Mouse (Mus musculus) limb, embryonic 13.5 days (tissue): ENCODE results near the gene Abca9. TPM values are rescaled to one million over a fixed set of nuclear protein-coding genes. Genes with fewer than 3 reads are reported as not detected.

Source experiments
- ATAC-seq: fragments of 200-750 bp; cut with Nextera tagmentation; 2 replicates; pipeline ENCODE4 v1.8.0; 2017; ENCODE audit warnings: low read depth, moderate number of reproducible peaks, moderate TSS enrichment; ENCODE audit not compliant: low FRiP score
- H3K27ac ChIP-seq: fragments of 300-500 bp; sonication (generic); 2 replicates; pipeline ENCODE4 v1.5.1; 2015; ENCODE audit warnings: inconsistent platforms, mild to moderate bottlenecking, moderate library complexity
- H3K27me3 ChIP-seq: fragments of 300-500 bp; sonication (generic); 2 replicates; pipeline ENCODE4 v1.6.1; 2015; ENCODE audit warnings: mild to moderate bottlenecking, inconsistent platforms
- H3K36me3 ChIP-seq: fragments of 300-500 bp; sonication (generic); 2 replicates; pipeline ENCODE4 v1.6.1; 2015; ENCODE audit warnings: inconsistent platforms, mild to moderate bottlenecking, moderate library complexity
- H3K4me1 ChIP-seq: fragments of 300-500 bp; sonication (generic); 2 replicates; pipeline ENCODE4 v1.6.1; 2015; ENCODE audit warnings: inconsistent platforms
- H3K4me2 ChIP-seq: fragments of 300-500 bp; sonication (generic); replicated peaks from 2 replicates; pipeline ENCODE4 v1.6.1; 2015; ENCODE audit warnings: inconsistent platforms, mild to moderate bottlenecking, moderate library complexity
- H3K4me3 ChIP-seq: fragments of 300-500 bp; sonication (generic); 2 replicates; pipeline ENCODE4 v1.5.1; 2015; ENCODE audit warnings: moderate library complexity, mild to moderate bottlenecking, inconsistent platforms
- H3K9ac ChIP-seq: fragments of 300-500 bp; sonication (generic); 2 replicates; pipeline ENCODE4 v1.6.1; 2015; ENCODE audit warnings: mild to moderate bottlenecking, inconsistent platforms
- H3K9me3 ChIP-seq: fragments of 300-500 bp; sonication (generic); 2 replicates; pipeline ENCODE4 v1.6.1; 2016; ENCODE audit warnings: inconsistent platforms
- WGBS: fragments of 180-500 bp; shearing (Covaris S2); methylation state at CpG from one replicate; pipeline ENCODE4 v1.1.7; 2015; 5-methylcytosine and 5-hydroxymethylcytosine counted together
- polyA plus RNA-seq: library from polyadenylated mRNA; unstranded; fragments of >200 nt; fragmentation: Nextera tagmentation; extraction: Ambion mirVana; gene quantifications from 2 replicates; pipeline ENCODE4 v1.2.1, GENCODE M21; 2015

The Abca9 gene
- polyA plus RNA-seq, result 4.0 and 4.3 TPM in 2 replicates

GRCm38 (mm10) chr11:110167459-110168251, at the start of gene Abca9:
TSS of gene Abca9 (minus strand) at chr11:110168196.
- Histone ChIP-seq H3K9me3 (no peaks in the 10 kb centered on the region), H3K4me1 (peaks cover 7% of the 10 kb centered on the region; the same call in 1 of the 2 replicates), H3K4me2 (peak within 1 kb of the TSS; percentile 35), H3K27me3 (no peaks in the 10 kb centered on the region), H3K36me3 (no peaks in the 10 kb centered on the region), H3K27ac (peak within 1 kb of the TSS; percentile 63; the same call in 1 of the 2 replicates), H3K4me3 (peak within 1 kb of the TSS; percentile 25), H3K9ac (no peak within 1 kb of the TSS)
- ATAC-seq, result no peak
- WGBS, result 39% methylated on average over 12 of the region's 12 CpGs

DNA sequence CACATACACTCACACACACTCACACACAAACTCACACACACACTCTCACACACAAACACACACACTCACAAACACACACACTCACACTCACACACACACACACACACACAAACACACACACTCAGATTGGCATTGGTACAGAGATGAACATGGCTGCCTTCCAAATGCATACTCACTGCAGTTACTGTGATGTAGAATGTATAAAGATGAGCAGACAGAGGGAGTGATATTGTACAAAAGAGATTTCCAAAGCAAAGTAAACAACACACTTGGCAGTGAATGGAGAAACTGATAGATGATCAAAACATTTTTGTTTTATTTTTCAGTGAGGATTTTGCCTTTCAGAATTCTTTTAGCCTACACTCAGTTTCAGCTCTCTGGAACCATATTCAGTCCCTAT, 49.1 kb upstream of the Abca9 start:
- no peak overlapping the region for H3K9ac ChIP-seq
- ATAC-seq, result no peak
- H3K36me3 ChIP-seq, result no peaks in the 10 kb centered on the region
- no peaks in the 10 kb centered on the region for H3K9me3 ChIP-seq
- H3K27ac ChIP-seq, result no peak overlapping the region
- H3K27me3 ChIP-seq, result no peaks in the 10 kb centered on the region
- no peaks in the 10 kb centered on the region for H3K4me1 ChIP-seq
- no peak overlapping the region for H3K4me3 ChIP-seq
- H3K4me2 ChIP-seq, result no peak overlapping the region

GRCm38 (mm10) chr11:110203930-110204329, 35.9 kb upstream of the Abca9 start:
- H3K4me3 ChIP-seq, result no peak overlapping the region
- no peak overlapping the region for H3K27ac ChIP-seq
- no peak overlapping the region for H3K9ac ChIP-seq
- H3K36me3 ChIP-seq, result no peaks in the 10 kb centered on the region
- no peaks in the 10 kb centered on the region for H3K27me3 ChIP-seq
- WGBS, result 73% methylated on average over 5 of the region's 5 CpGs
- H3K9me3 ChIP-seq, result no peaks in the 10 kb centered on the region
- H3K4me1 ChIP-seq, result no peaks in the 10 kb centered on the region
- no peak for ATAC-seq
- H3K4me2 ChIP-seq, result no peak overlapping the region

DNA sequence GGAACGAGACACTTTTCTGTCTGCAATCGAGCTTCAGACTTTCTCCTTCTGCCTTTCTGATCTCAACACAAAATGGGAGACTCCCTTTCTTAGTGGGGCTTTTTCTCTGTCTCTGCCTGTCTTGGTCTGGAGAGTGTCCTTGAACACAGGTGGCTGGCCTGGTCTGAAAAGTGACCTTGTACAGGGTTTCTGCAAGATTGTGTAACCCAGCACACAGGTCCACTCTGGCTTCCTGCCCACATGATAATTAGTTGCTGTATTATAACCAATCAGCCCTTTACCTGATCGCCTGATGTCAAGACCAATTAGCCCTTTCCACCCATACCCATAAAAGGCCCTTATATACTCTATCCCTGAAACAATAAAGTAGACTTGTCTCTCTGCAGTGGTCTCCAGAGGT, 30.9 kb upstream of the Abca9 start:
- Histone ChIP-seq H3K4me2 (no peak overlapping the region), H3K4me1 (no peaks in the 10 kb centered on the region), H3K9me3 (no peaks in the 10 kb centered on the region), H3K4me3 (no peak overlapping the region), H3K36me3 (no peaks in the 10 kb centered on the region), H3K9ac (no peak overlapping the region), H3K27me3 (no peaks in the 10 kb centered on the region), H3K27ac (no peak overlapping the region)
- 76% methylated on average over 3 of the region's 3 CpGs for WGBS
- no peak for ATAC-seq

DNA sequence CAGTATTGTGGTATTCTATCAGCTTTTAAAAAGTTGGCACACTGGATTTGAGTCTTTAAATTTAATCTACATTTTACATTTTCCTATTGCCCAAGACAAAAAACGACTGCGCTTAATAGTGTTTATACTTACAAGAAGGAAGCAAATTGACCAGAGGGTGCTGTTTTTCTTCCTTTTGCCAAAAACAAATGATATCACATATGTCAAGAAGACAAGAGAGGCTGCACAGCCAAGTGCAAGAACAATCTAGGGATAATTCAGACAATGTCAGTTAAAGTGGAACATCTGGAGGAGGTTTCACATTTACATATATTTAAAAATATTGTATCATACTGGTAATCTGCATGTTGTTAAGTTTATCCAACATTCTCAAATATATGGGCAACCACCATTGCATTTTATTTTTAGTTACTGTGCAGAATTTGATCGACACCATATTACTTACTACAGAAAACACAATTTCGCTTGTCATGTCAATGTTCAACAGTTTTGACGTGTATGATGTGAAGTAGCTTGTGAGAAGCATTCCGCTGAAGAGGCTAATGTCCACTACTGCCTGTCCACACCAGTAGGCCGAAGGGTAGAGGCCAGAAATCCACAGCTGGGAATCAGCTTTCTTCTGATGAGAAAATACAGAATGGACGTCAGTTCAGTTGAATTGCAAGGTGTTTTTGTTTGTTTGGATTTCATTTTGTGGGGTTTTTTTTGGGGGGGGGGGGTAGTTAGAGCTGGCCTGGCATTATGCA, 28.7 kb upstream of the Abca9 start:
- Histone ChIP-seq H3K4me1 (no peaks in the 10 kb centered on the region), H3K4me3 (no peak overlapping the region), H3K9ac (no peak overlapping the region), H3K27me3 (no peaks in the 10 kb centered on the region), H3K27ac (no peak overlapping the region), H3K4me2 (no peak overlapping the region), H3K9me3 (no peaks in the 10 kb centered on the region), H3K36me3 (no peaks in the 10 kb centered on the region)
- ATAC-seq, result no peak
- WGBS, result 89% methylated on average over 8 of the region's 8 CpGs

- no peak overlapping the region for H3K27ac ChIP-seq
- no peaks in the 10 kb centered on the region for H3K36me3 ChIP-seq
These were observed 27.3 kb upstream of the Abca9 start for GRCm38 (mm10) chr11:110195310-110195709.

GRCm38 (mm10) chr11:110171212-110171611, 3.2 kb upstream of the Abca9 start:
- Histone ChIP-seq H3K4me1 (peaks cover 8% of the 10 kb centered on the region; the same call in 1 of the 2 replicates), H3K9me3 (no peaks in the 10 kb centered on the region), H3K4me2 (no peak overlapping the region), H3K27ac (no peak overlapping the region), H3K27me3 (no peaks in the 10 kb centered on the region), H3K4me3 (no peak overlapping the region), H3K9ac (no peak overlapping the region), H3K36me3 (no peaks in the 10 kb centered on the region)
- WGBS, result 97% methylated on average over 3 of the region's 3 CpGs
- ATAC-seq, result no peak

More at GRCm38 (mm10) chr11:110195310-110195709, 27.3 kb upstream of the Abca9 start:
- no peak overlapping the region for H3K4me2 ChIP-seq
- no peak overlapping the region for H3K9ac ChIP-seq
- no peaks in the 10 kb centered on the region for H3K4me1 ChIP-seq
- no peaks in the 10 kb centered on the region for H3K27me3 ChIP-seq
- no peak overlapping the region for H3K4me3 ChIP-seq
- no peaks in the 10 kb centered on the region for H3K9me3 ChIP-seq
- 89% methylated on average over 4 of the region's 4 CpGs for WGBS
- ATAC-seq, result no peak

DNA sequence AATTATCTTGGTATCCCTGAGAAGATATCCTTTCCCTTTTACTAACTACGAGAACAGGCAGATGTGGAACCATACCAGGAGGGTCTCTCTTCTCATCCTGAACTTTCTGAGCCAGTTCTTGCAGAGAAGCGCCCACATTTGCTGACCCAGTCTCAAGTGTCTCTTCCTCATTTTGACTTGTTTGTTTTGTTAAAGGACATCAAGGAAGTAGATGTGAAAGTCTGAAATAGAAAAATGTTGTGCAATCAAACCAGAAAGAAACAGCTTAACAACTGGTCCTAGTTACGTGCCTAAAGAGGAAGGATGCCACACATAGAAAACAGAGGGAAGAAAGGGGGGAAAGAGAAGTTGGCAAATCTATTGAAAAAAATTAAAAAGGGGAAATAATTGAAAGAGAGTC, 2.2 kb downstream of the Abca9 start:
- no peaks in the 10 kb centered on the region for H3K27me3 ChIP-seq
- H3K9me3 ChIP-seq, result no peaks in the 10 kb centered on the region
- no peaks in the 10 kb centered on the region for H3K36me3 ChIP-seq
- no peak for ATAC-seq
- H3K4me1 ChIP-seq, result peaks cover 7% of the 10 kb centered on the region; the same call in 1 of the 2 replicates
- no peak overlapping the region for H3K27ac ChIP-seq
- peak overlapping the region; percentile 14; the same call in 1 of the 2 replicates for H3K4me2 ChIP-seq
- H3K9ac ChIP-seq, result no peak overlapping the region
- WGBS, result 28% methylated on average over 3 of the region's 3 CpGs
- H3K4me3 ChIP-seq, result no peak overlapping the region

GRCm38 (mm10) chr11:110165409-110165808, 2.6 kb downstream of the Abca9 start:
- Histone ChIP-seq H3K4me3 (no peak overlapping the region), H3K27ac (no peak overlapping the region), H3K27me3 (no peaks in the 10 kb centered on the region), H3K9me3 (no peaks in the 10 kb centered on the region), H3K36me3 (no peaks in the 10 kb centered on the region), H3K9ac (no peak overlapping the region), H3K4me1 (peaks cover 7% of the 10 kb centered on the region; the same call in 1 of the 2 replicates), H3K4me2 (no peak overlapping the region)
- no peak for ATAC-seq

- no peaks in the 10 kb centered on the region for H3K4me1 ChIP-seq
- no peak overlapping the region for H3K9ac ChIP-seq
- H3K9me3 ChIP-seq, result no peaks in the 10 kb centered on the region
- H3K4me2 ChIP-seq, result no peak overlapping the region
- H3K27me3 ChIP-seq, result no peaks in the 10 kb centered on the region
- H3K4me3 ChIP-seq, result no peak overlapping the region
- no peak for ATAC-seq
- H3K36me3 ChIP-seq, result no peaks in the 10 kb centered on the region
- no peak overlapping the region for H3K27ac ChIP-seq
- WGBS, result 44% methylated on average over 6 of the region's 6 CpGs
These were observed 10.9 kb downstream of the Abca9 start for GRCm38 (mm10) chr11:110157059-110157458.

DNA sequence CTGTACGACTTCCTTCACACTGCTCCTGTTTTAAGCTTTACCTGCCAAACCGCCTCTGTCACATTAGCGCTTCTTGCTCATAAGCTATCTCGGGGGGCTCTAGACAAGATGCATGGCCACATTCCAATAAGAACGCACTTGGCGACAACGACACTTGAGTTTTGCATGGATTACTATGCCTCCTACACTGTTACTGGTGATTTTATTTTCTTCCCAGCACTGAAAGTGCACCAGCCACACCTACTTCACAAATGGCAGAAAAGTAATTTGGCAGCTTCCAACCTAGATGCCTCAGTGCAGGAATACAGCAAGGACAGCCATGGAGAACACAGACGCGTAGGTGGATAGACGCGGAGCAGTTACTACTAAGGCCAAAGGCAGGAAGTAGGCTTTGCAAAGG, 12.0 kb downstream of the Abca9 start:
- 95% methylated on average over 11 of the region's 11 CpGs for WGBS
- Histone ChIP-seq H3K9me3 (no peaks in the 10 kb centered on the region), H3K36me3 (no peaks in the 10 kb centered on the region)

GRCm38 (mm10) chr11:110147640-110148039, 20.4 kb downstream of the Abca9 start:
- Histone ChIP-seq H3K36me3 (no peaks in the 10 kb centered on the region), H3K27ac (no peak overlapping the region), H3K4me3 (no peak overlapping the region), H3K27me3 (no peaks in the 10 kb centered on the region), H3K9ac (no peak overlapping the region), H3K4me2 (no peak overlapping the region), H3K9me3 (no peaks in the 10 kb centered on the region), H3K4me1 (no peaks in the 10 kb centered on the region)
- ATAC-seq, result no peak
- WGBS, result 90% methylated on average over 5 of the region's 5 CpGs

More for the DNA sequence above, 12.0 kb downstream of the Abca9 start:
- H3K27ac ChIP-seq, result no peak overlapping the region
- H3K4me2 ChIP-seq, result no peak overlapping the region
- no peak overlapping the region for H3K9ac ChIP-seq
- no peak for ATAC-seq
- H3K4me1 ChIP-seq, result no peaks in the 10 kb centered on the region
- no peaks in the 10 kb centered on the region for H3K27me3 ChIP-seq
- H3K4me3 ChIP-seq, result no peak overlapping the region
